Mouse (Mus musculus) hindbrain, postnatal 0 days (tissue): ENCODE measurements around the gene Strn4. TPM values are rescaled to one million over a fixed set of nuclear protein-coding genes. Genes with fewer than 3 reads are reported as not detected.

Experiments
- ATAC-seq: fragments of 200-750 bp; cut with Nextera tagmentation; 2 replicates; pipeline ENCODE4 v1.8.0; 2017; ENCODE audit warnings: mild to moderate bottlenecking, moderate TSS enrichment, moderate library complexity
- DNase-seq: peaks from one replicate; pipeline ENCODE4 v3.0.0-alpha.2; 2015; ENCODE audit warnings: low spot score
- H3K27ac ChIP-seq: fragments of 300-500 bp; sonication (generic); 2 replicates; pipeline ENCODE4 v1.5.1; 2014; ENCODE audit warnings: mild to moderate bottlenecking
- H3K27me3 ChIP-seq: fragments of 300-500 bp; sonication (generic); 2 replicates; pipeline ENCODE4 v1.6.1; 2014; ENCODE audit warnings: low read length, mixed read lengths; ENCODE audit not compliant: insufficient read depth
- H3K36me3 ChIP-seq: fragments of 300-500 bp; sonication (generic); 2 replicates; pipeline ENCODE4 v1.6.1; 2014; ENCODE audit warnings: low read length, mixed read lengths; ENCODE audit not compliant: insufficient read depth
- H3K4me1 ChIP-seq: fragments of 300-500 bp; sonication (generic); 2 replicates; pipeline ENCODE4 v1.6.1; 2014; ENCODE audit warnings: antibody characterized with exemption, low read length, mixed read lengths; ENCODE audit not compliant: insufficient read depth
- H3K4me2 ChIP-seq: fragments of 300-500 bp; sonication (generic); 2 replicates; pipeline ENCODE4 v1.6.1; 2014; ENCODE audit warnings: low read depth, mild to moderate bottlenecking, low read length, moderate library complexity, mixed read lengths
- H3K4me3 ChIP-seq: fragments of 300-500 bp; sonication (generic); 2 replicates; pipeline ENCODE4 v1.5.1; 2014; ENCODE audit warnings: low read length
- H3K9ac ChIP-seq: fragments of 300-500 bp; sonication (generic); replicated peaks from 2 replicates; pipeline ENCODE4 v1.6.1; 2014; ENCODE audit warnings: mild to moderate bottlenecking, low read length, moderate library complexity, mixed read lengths
- H3K9me3 ChIP-seq: fragments of 300-500 bp; sonication (generic); 2 replicates; pipeline ENCODE4 v1.6.1; 2016; ENCODE audit warnings: low read length, mixed read lengths
- CTCF ChIP-seq: IDR thresholded peaks from 2 replicates; pipeline ENCODE4 v1.5.1; 2016; ENCODE audit warnings: antibody characterized with exemption, control low read depth, low read depth
- WGBS: fragments of 180-500 bp; shearing (Covaris S2); extraction: QIAGEN DNeasy Blood & Tissue Kit; methylation state at CpG from one replicate; pipeline ENCODE4 v1.1.7; 2014; 5-methylcytosine and 5-hydroxymethylcytosine counted together
- polyA plus RNA-seq: library from polyadenylated mRNA; unstranded; fragments of >200 nt; fragmentation: Nextera tagmentation; extraction: Ambion mirVana; gene quantifications from 2 replicates; pipeline ENCODE4 v1.2.1, GENCODE M21; 2015
- total RNA-seq: library from RNA; depleted of rRNA; stranded (reverse); fragments of >200 nt; gene quantifications from 2 replicates; pipeline ENCODE4 v1.2.3, GENCODE M21; 2014

The Strn4 gene
- total and polyA plus RNA-seq, 2 experiments from 2014 or later, result 141 to 234 TPM

DNA sequence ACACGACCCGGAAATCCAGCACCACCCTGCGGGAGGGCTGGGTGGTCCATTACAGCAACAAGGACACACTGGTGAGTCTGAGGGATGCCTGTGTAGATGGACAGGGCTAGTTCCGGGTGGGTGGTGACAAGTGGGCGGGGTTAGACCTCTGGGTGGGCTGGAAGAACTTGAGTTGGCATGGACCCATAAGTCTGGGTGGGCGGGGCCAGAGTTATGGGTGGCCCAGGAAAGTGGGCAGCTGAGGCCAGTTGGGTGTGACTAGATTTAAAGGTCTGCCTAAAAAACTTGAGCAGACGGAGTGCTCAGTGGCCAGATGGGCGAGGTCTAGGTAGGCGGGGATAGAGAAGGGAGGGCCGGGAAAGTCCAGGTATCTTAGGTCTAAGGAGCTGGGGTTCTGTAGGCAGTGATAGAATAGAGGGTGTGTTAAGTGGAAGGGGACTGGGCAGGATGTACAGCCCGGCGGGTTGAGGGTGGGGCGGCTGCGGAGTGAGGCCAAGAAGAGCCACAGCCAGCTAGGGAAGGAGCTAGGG is 37.7 kb downstream of the Strn4 start:
- Histone ChIP-seq H3K4me1 (no peaks in the 10 kb centered on the region), H3K4me3 (no peak overlapping the region), H3K27ac (no peak overlapping the region), H3K27me3 (no peaks in the 10 kb centered on the region), H3K36me3 (peaks cover 37% of the 10 kb centered on the region; the same call in 1 of the 2 replicates), H3K4me2 (no peak overlapping the region), H3K9ac (no peak overlapping the region), H3K9me3 (no peaks in the 10 kb centered on the region)
- no peak for ATAC-seq
- 86% methylated on average over 14 of the region's 14 CpGs for WGBS
- TF ChIP-seq CTCF, result no peak
- DNase-seq, result no peak

DNA sequence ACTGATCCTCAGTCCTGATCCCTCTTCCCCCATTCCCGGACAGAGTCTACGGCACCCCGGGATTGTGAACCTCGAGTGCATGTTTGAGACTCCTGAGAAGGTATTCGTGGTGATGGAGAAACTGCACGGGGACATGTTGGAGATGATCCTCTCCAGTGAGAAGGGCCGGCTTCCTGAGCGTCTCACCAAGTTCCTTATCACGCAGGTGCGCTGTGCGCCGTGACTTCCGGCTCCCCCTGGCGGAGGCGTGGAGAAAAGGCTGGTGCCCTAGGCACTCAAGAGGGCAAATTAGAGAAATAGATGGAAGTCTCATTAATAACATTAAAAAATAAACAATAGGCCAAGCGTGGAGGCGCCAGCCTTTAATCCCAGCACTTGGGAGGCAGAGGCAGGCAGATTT is 42.6 kb downstream of the Strn4 start:
- DNase-seq (peak; percentile 63), ATAC-seq (peak; percentile 52)
- Histone ChIP-seq H3K36me3 (peaks cover 32% of the 10 kb centered on the region; the same call in 1 of the 2 replicates), H3K9me3 (no peaks in the 10 kb centered on the region), H3K27me3 (no peaks in the 10 kb centered on the region), H3K4me1 (no peaks in the 10 kb centered on the region), H3K27ac (no peak overlapping the region), H3K4me2 (no peak overlapping the region), H3K4me3 (no peak overlapping the region), H3K9ac (no peak overlapping the region)
- 22% methylated on average over 17 of the region's 17 CpGs for WGBS
- peak; percentile 72 for TF ChIP-seq CTCF

DNA sequence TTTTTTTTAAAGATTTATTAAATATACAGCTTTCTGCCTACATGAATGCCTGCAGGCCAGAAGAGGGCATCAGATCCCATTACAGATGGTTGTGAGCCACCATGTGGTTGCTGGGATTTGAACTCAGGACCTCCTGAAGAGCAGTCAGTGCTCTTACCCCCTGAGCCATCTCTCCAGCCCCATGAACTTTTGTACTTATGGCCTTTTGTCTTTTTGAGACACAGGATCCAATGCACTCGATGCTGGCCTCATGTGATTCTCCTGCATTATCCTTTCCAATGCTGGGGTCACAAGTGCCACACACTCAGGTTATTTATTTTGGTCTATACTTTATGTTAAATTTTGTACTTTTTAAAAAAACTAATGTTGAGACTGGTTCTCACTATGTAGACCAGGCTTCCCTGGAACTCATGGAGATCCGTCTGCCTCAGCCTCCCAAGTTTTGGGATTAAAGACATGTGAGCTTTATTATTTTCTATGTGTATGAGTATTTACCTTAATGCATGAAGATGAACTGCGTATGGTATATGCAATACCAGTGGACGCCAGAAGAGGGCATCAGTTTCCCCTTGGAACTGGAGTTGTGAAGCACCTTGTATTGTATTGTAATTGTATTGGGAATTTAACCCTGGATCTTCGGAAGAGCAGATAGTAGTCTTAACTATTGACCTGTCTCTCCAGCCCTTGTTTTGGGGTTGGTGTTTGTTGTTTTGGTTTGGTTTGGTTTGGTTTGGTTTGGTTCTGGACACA is 44.4 kb downstream of the Strn4 start:
- WGBS, result 29% methylated on average over 5 of the region's 5 CpGs
- H3K4me1 ChIP-seq, result no peaks in the 10 kb centered on the region
- ATAC-seq, result peak; percentile 14; the same call in 1 of the 2 replicates
- DNase-seq, result peak; percentile 69
- H3K9ac ChIP-seq, result no peak overlapping the region
- peaks cover 21% of the 10 kb centered on the region; the same call in 1 of the 2 replicates for H3K36me3 ChIP-seq
- H3K27me3 ChIP-seq, result no peaks in the 10 kb centered on the region
- no peaks in the 10 kb centered on the region for H3K9me3 ChIP-seq
- H3K4me3 ChIP-seq, result no peak overlapping the region
- no peak overlapping the region for H3K4me2 ChIP-seq
- TF ChIP-seq CTCF, result peak; percentile 84
- no peak overlapping the region for H3K27ac ChIP-seq

DNA sequence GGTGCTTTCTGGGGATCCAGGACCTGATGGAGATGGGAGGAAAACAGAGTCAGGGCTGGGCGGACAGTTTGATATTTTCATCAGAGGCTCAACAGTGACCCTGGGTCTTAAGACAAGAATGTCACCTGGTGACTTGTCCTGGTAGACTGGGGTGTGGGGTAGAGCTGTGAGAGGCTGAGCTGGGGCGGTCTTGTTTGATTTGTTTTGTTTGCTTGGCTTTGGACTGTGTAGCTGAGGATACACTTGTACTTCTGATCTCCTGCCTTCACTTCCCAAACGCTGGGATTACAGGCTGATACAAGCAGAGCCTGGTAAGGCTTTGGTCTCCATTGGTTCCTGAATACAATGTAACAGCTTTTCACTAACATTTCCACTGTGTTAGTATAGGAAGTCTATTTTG is 51.8 kb downstream of the Strn4 start:
- no peaks in the 10 kb centered on the region for H3K4me1 ChIP-seq
- 95% methylated on average over 3 of the region's 3 CpGs for WGBS
- H3K4me2 ChIP-seq, result no peak overlapping the region
- no peak overlapping the region for H3K4me3 ChIP-seq
- DNase-seq (no peak), ATAC-seq (no peak)
- no peak overlapping the region for H3K27ac ChIP-seq
- H3K9me3 ChIP-seq, result no peaks in the 10 kb centered on the region
- H3K36me3 ChIP-seq, result no peaks in the 10 kb centered on the region; the same call in 1 of the 2 replicates
- no peak overlapping the region for H3K9ac ChIP-seq
- no peak for TF ChIP-seq CTCF
- no peaks in the 10 kb centered on the region for H3K27me3 ChIP-seq

DNA sequence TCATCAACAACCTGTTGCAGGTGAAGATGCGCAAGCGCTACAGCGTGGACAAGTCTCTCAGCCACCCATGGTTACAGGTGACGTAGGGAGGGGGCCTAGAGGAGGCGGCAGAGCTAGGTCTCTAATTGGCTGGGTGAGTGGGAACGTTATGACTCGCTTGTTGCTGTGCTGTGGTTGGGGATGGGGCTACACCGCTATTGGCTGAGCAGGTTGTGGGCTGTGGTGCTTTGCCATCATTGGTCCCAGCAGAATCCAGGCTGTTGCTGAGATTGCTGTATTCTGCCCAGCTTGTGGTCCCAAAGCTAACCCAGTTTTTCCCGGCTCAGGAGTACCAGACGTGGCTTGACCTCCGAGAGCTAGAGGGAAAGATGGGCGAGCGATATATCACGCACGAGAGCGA is 53.8 kb downstream of the Strn4 start:
- no peaks in the 10 kb centered on the region for H3K27me3 ChIP-seq
- peak overlapping the region; percentile 61 for H3K4me2 ChIP-seq
- H3K27ac ChIP-seq, result peak overlapping the region; percentile 93
- no peak for TF ChIP-seq CTCF
- H3K4me3 ChIP-seq, result peak overlapping the region; percentile 38
- H3K36me3 ChIP-seq, result no peaks in the 10 kb centered on the region; the same call in 1 of the 2 replicates
- ATAC-seq, result peak; percentile 99
- no peaks in the 10 kb centered on the region for H3K4me1 ChIP-seq
- peak; percentile 97 for DNase-seq
- H3K9me3 ChIP-seq, result no peaks in the 10 kb centered on the region
- WGBS, result 12% methylated on average over 16 of the region's 16 CpGs
- H3K9ac ChIP-seq, result peak overlapping the region; percentile 57; the same call in 1 of the 2 replicates

DNA sequence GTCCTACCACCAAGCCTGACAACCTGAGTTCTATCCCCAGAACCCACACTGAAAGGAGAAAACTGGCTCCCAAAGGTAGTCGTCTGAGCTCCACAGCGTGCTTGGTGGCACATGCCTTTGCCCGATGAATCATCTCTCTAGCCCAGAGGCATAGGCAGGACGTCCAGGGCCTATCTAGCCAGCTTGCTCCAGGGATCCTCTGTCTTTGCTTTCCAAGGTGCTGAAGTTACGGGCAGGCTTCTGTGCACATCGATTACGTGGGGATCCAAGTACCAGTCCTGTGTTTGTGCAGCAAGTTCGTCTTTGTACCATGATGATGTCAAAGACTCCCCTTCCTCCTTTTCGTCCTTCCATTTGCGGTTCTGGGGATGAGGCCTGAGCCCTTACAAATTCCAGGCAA is 55.9 kb downstream of the Strn4 start:
- Histone ChIP-seq H3K4me1 (no peaks in the 10 kb centered on the region; the same call in 1 of the 2 replicates), H3K27ac (no peak overlapping the region), H3K27me3 (no peaks in the 10 kb centered on the region), H3K36me3 (no peaks in the 10 kb centered on the region), H3K4me3 (no peak overlapping the region), H3K9ac (no peak overlapping the region), H3K4me2 (no peak overlapping the region), H3K9me3 (no peaks in the 10 kb centered on the region)
- 87% methylated on average over 10 of the region's 10 CpGs for WGBS
- no peak for ATAC-seq
- DNase-seq, result no peak
- no peak for TF ChIP-seq CTCF

DNA sequence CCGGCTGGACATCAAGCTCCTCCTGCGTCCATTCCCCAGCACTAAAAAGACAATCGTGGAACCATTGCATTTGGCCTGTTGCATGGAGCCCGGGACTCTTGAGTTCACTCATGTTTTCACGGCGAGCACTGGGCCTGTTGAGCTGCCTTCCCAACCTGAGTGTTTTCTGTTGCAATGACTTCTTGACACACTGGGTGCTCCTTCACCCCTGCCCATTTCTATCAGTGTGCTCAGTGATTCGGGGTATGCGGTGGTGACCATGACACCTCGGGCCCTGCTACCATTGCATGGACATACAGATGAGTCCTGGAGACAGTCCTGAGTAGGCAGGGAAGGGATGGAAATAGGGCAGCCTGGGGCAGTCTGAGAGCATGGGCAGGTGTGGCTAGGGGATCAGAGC is 56.8 kb downstream of the Strn4 start:
- no peak for DNase-seq
- H3K4me3 ChIP-seq, result no peak overlapping the region
- ATAC-seq, result no peak
- H3K27me3 ChIP-seq, result no peaks in the 10 kb centered on the region
- no peak for TF ChIP-seq CTCF
- peaks cover 5% of the 10 kb centered on the region for H3K4me1 ChIP-seq
- no peaks in the 10 kb centered on the region for H3K36me3 ChIP-seq
- H3K9ac ChIP-seq, result no peak overlapping the region
- no peak overlapping the region for H3K27ac ChIP-seq
- H3K4me2 ChIP-seq, result no peak overlapping the region
- no peaks in the 10 kb centered on the region for H3K9me3 ChIP-seq
- 93% methylated on average over 9 of the region's 9 CpGs for WGBS
